Mouse (Mus musculus) small intestine, adult 2 months (tissue): ENCODE results near the gene Ston2. TPM values are rescaled to one million over a fixed set of nuclear protein-coding genes. Genes with fewer than 3 reads are reported as not detected.
"Not testable (repeated sequence)": the region's sequence is repeated elsewhere in the genome, so short reads cannot be mapped to it uniquely, and the experiment has no call there.

Source experiments
- H3K27ac ChIP-seq: fragments of 200-500 bp; 2 replicates; pipeline ENCODE4 v1.5.1; 2012; ENCODE audit warnings: low read depth, low read length, control low read depth, inconsistent platforms; ENCODE audit not compliant: insufficient read depth
- H3K27me3 ChIP-seq: fragments of 200-500 bp; 2 replicates; pipeline ENCODE4 v1.6.1; 2012; ENCODE audit warnings: mild to moderate bottlenecking, moderate library complexity, low read length, inconsistent platforms; ENCODE audit not compliant: control insufficient read depth, insufficient read depth
- H3K36me3 ChIP-seq: fragments of 200-500 bp; 2 replicates; pipeline ENCODE4 v1.6.1; 2012; ENCODE audit warnings: mild to moderate bottlenecking, low read length, control low read depth, inconsistent platforms; ENCODE audit not compliant: control insufficient read depth, insufficient read depth
- H3K4me1 ChIP-seq: fragments of 200-500 bp; 2 replicates; pipeline ENCODE4 v1.6.1; 2012; ENCODE audit warnings: low read length, inconsistent platforms, mixed read lengths; ENCODE audit not compliant: control insufficient read depth, insufficient read depth, insufficient read length
- H3K4me3 ChIP-seq: fragments of 200-500 bp; 2 replicates; pipeline ENCODE4 v1.5.1; 2012; ENCODE audit warnings: low read depth, mild to moderate bottlenecking, control low read depth, inconsistent platforms, low read length, moderate library complexity
- CTCF ChIP-seq: fragments of 200-500 bp; IDR thresholded peaks from 2 replicates; pipeline ENCODE4 v1.5.1; 2012; ENCODE audit warnings: low read depth, mild to moderate bottlenecking, control low read depth, inconsistent platforms, low read length, moderate library complexity, mixed read lengths; ENCODE audit not compliant: insufficient replicate concordance, insufficient read length; ENCODE audit errors: extremely low read depth
- POLR2A ChIP-seq: fragments of 200-500 bp; IDR thresholded peaks from 2 replicates; pipeline ENCODE4 v1.6.1; 2012; ENCODE audit warnings: low read depth, mild to moderate bottlenecking, control low read depth, inconsistent platforms, low read length, moderate library complexity
- WGBS: fragments of 180-500 bp; shearing (Covaris S2); methylation state at CpG from one replicate; pipeline ENCODE4 v1.1.7; 2018; 5-methylcytosine and 5-hydroxymethylcytosine counted together
- polyA plus RNA-seq: library from polyadenylated mRNA; depleted of rRNA; stranded (reverse); fragments of >200 nt; gene quantifications from 2 replicates; pipeline ENCODE4 v1.2.3, GENCODE M21; 2012

The Ston2 gene
- polyA plus RNA-seq, 1 experiment, result 13.1 TPM

DNA sequence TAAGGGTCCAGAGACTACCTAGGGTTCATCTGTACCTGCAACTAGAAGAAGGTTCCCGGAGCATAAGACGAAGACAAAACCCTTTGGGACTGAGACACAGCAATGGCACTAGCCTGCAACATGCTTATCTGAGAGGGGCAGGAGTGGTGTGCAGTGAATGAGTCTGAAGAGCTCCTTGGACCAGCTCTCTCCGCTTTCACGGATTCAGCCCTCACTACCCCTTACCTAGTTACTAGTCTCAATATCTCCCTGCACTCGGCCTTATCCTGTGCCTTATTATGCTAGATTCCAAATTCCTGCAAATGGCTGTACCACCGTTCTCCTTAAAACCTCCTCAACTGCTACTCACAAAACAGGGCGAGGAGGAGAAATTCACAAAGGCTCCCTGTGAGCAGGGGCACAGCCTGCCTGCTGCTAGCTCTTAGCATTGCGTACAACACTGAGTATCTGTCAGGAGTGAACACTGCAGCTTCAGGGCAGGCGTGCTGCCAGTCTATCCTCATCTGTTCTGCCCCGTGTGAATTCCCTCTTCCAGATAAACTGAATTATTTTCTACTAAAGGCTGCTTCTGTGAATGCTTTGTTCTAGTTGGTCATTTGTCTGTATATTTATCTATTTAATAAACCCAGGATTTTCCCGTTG lies 38.5 kb downstream of the Ston2 start:
- no peak overlapping the region for H3K27ac ChIP-seq
- peaks cover 11% of the 10 kb centered on the region; the same call in 1 of the 2 replicates for H3K4me1 ChIP-seq
- H3K27me3 ChIP-seq, result no peaks in the 10 kb centered on the region
- WGBS, result 90% methylated on average over 11 of the region's 11 CpGs
- TF ChIP-seq CTCF (no peak), POLR2A (no peak)
- H3K36me3 ChIP-seq, result no peaks in the 10 kb centered on the region
- no peak overlapping the region for H3K4me3 ChIP-seq

DNA sequence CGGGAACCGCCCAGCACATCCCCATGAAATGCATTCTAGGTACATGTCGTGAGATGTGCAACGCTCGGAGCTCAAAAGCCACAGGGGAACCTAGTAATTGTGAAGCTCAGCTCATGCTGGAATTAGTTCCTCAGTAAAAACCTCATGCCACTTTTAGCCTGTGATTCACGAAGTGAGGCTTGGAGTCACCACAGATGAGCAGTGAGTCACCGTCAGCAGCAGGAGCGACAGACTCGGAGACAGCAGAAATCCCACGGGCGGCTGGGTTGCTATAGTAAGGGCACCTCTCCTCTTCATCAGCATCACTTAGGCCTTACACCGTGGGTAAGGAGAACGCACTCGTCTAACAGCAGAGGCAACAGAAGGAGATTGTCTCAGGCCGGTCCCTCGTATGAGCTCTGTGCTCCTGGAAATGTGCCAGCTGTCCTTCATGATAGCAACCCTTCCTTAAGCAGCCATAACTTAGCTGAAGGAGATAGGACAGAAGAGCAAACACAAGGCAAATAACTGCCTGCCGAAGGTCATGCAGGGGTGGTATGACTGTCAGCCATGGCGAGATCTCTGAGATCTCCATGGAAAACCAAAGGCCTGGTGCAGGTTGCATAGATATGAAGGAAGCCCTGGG lies 39.8 kb downstream of the Ston2 start:
- Histone ChIP-seq H3K36me3 (no peaks in the 10 kb centered on the region), H3K27ac (no peak overlapping the region), H3K4me1 (peaks cover 11% of the 10 kb centered on the region; the same call in 1 of the 2 replicates), H3K4me3 (no peak overlapping the region), H3K27me3 (no peaks in the 10 kb centered on the region)
- 41% methylated on average over 18 of the region's 18 CpGs for WGBS
- TF ChIP-seq CTCF, result no peak
- no peak for TF ChIP-seq POLR2A

DNA sequence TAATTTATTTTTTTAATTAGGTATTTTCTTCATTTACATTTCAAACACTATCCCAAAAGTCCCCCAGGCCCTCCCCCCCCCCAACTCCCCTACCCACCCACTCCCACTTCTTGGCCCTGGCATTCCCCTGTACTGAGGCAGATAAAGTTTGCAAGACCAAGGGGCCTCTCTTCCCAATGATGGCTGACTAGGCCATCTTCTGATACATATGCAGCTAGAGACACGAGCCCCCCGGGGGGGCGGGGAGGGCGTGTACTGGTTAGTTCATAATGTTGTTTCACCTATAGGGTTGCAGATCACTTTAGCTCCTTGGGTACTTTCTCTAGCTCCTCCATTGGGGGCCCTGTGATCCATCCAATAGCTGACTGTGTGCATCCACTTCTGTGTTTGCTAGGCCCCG lies 41.3 kb downstream of the Ston2 start:
- not testable (repeated sequence) for H3K4me3 ChIP-seq, H3K4me1 ChIP-seq, H3K36me3 ChIP-seq, H3K27me3 ChIP-seq, H3K27ac ChIP-seq
- WGBS, result 95% methylated on average over 5 of the region's 5 CpGs

DNA sequence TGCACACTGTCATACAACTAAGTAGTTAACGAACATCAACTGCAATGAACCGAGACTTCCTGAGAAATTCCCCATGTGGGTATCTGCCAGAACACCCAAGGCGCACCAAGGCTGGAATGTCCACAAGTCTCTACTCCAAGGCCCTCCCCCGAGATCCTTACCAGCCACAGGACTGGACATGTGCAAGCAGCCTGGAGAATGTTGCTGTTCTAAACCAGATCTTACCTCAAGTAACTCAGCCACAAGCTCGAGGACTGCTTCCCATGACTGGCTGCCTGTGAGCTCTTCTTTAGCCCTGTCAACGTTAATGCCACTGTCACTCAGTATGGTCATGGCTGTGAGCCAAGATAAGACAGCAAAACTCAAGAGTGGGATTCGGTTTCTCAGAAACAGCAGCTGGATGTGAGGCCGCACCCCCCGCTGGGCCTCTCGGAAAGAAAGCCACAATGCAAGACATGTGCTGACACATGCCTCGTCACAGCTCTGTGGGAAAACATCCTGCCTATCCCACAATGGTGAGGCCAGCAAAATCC lies 42.4 kb downstream of the Ston2 start:
- Histone ChIP-seq H3K36me3 (no peaks in the 10 kb centered on the region), H3K27me3 (no peaks in the 10 kb centered on the region), H3K4me1 (peaks cover 9% of the 10 kb centered on the region; the same call in 1 of the 2 replicates), H3K27ac (no peak overlapping the region), H3K4me3 (no peak overlapping the region)
- TF ChIP-seq CTCF, result no peak
- TF ChIP-seq POLR2A, result no peak
- 66% methylated on average over 11 of the region's 11 CpGs for WGBS

DNA sequence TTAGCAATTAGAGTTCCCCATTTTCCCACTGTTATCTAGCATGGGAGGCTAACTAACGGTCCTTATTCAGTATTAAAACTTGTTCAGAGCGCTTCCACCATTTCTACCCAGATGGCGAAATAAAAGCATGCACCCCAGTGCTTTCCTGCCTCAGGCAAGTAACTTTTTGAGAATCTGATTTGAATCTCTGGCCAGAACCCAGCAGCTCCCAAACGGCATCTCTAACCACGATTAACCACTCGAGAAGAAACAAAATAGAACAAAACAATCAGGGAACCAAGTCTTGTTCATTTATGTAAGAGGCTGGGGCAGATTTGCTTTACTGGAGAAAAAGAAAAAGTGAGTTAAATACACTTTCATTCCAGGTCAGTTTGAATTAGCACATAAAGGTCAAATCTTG lies 44.1 kb downstream of the Ston2 start:
- 87% methylated on average over 6 of the region's 6 CpGs for WGBS
- H3K36me3 ChIP-seq, result no peaks in the 10 kb centered on the region
- H3K27ac ChIP-seq, result no peak overlapping the region
- peaks cover 7% of the 10 kb centered on the region; the same call in 1 of the 2 replicates for H3K4me1 ChIP-seq
- no peak overlapping the region for H3K4me3 ChIP-seq
- no peaks in the 10 kb centered on the region for H3K27me3 ChIP-seq
- TF ChIP-seq POLR2A (no peak), CTCF (no peak)

DNA sequence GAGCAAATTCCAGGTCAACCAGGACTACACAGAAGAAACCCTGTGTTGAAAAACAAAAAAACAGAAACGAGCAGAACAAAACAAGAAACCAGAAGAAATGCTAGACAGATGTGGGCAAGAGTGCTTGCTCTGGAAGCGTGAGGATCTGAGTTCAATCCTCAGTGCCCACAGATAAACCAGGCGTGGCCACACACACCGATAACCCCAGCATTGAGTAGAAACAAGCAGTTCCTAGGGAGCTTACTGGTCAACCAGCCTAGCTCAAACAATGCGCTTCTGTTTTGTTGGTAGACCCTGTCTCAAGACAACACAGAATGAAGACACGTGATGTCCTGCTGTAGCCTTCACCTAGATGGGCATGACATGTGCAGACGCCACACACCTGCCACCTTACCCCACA lies 45.3 kb downstream of the Ston2 start:
- Histone ChIP-seq H3K27ac (no peak overlapping the region), H3K27me3 (no peaks in the 10 kb centered on the region), H3K36me3 (no peaks in the 10 kb centered on the region), H3K4me3 (no peak overlapping the region), H3K4me1 (no peaks in the 10 kb centered on the region; the same call in 1 of the 2 replicates)
- 93% methylated on average over 7 of the region's 7 CpGs for WGBS
- TF ChIP-seq CTCF (no peak), POLR2A (no peak)

DNA sequence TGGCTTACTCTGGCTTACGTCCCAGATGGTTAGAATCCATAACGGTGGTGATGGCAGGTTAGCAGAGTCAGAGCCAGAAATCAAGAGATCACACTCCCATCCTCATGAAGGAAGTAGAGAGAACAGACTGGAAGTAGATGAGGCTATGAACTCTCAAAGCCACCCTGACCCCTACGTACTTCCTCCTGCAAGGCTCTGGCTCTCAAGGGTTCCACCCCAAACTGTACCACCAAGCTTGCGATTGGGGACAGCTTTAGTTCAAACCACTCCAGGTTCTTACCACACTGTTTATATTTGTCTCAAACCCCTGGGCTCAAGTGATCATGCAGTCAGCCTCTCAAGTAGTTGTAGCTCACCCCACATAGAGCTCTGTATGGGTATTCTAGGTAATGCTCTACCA lies 49.8 kb downstream of the Ston2 start:
- H3K4me3 ChIP-seq, result no peak overlapping the region
- no peaks in the 10 kb centered on the region for H3K27me3 ChIP-seq
- TF ChIP-seq POLR2A, result no peak
- no peak for TF ChIP-seq CTCF
- WGBS, result 87% methylated on average over 4 of the region's 4 CpGs
- no peak overlapping the region for H3K27ac ChIP-seq
- H3K36me3 ChIP-seq, result no peaks in the 10 kb centered on the region
- peaks cover 9% of the 10 kb centered on the region; the same call in 1 of the 2 replicates for H3K4me1 ChIP-seq
